Mouse (Mus musculus): ENCODE measurements around the gene Lmbr1.
"Not testable (repeated sequence)": the region's sequence is repeated elsewhere in the genome, so short reads cannot be mapped to it uniquely, and the experiment has no call there.

The Lmbr1 gene

GRCm38 (mm10) chr5:29378298-29379036 is at the start of gene Lmbr1:
TSS of gene Lmbr1 (minus strand) at chr5:29378390.
- peak; percentile 88 for DNase-seq (ENCODE audit: low read depth)

DNA sequence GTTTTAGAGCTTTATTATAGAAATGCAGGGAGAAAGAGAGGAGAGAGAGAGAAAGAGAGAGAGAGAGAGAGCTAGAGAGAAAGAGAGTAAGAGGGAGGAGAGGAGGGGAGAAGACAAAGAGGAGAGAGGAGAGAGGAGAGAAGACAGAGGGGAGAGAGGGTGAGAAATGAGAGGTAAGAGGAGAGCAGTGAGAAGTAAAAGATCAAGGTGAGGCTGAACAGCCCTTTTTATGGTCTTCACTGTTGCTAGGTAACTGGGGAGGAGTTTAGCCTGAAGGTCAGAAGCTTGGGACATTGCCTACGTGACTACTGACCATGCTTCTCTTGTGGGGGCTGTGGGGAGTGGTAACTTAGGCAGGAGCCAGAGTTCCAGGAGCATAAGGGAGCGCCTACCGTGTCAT is 45.1 kb upstream of the Lmbr1 start:
- not testable (repeated sequence) for DNase-seq (ENCODE audit: low read depth)

DNA sequence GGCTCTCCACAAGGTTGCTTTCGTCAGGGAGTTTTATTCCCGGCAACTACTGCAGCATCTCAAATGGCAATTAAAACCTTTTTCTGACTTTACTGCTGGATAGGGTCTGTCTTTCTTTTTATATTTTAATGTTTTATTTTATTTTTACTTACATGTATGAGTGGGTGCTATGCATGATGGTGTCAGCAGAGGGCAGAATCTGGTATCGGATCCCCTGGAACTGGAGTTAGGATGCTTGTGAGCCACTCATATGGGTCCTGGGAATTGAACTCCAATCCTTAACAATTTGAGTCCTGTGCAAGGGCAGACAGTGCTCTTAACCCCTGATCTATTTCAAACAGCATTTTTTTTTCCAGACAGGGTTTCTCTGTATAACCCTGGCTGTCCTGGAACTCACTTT is 34.9 kb upstream of the Lmbr1 start:
- DNase-seq (ENCODE audit: low read depth), result no peak

DNA sequence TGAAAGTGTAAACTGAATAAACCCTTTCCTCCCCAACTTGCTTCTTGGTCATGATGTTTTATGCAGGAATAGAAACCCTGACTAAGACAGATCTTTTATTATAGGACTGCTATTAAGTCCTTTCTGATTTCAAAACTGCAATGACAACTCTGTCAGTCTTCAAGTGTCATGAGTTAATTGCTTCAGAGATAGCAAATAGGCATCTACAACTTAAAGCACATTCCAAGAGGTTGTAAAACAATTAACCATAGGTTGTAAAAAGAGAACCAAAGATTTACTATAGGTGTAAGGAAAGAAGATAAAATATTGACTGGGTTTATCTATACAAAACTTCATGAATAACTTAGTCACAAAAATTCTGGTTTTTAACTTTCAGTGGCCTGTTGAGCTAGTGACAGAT is 32.7 kb upstream of the Lmbr1 start:
- DNase-seq (ENCODE audit: low read depth), result no peak

GRCm38 (mm10) chr5:29398427-29398826 is 20.2 kb upstream of the Lmbr1 start:
- no peak for DNase-seq (ENCODE audit: low read depth)

GRCm38 (mm10) chr5:29388944-29389765 is 11.0 kb upstream of the Lmbr1 start:
- peak; percentile 48 for DNase-seq (ENCODE audit: low read depth)

DNA sequence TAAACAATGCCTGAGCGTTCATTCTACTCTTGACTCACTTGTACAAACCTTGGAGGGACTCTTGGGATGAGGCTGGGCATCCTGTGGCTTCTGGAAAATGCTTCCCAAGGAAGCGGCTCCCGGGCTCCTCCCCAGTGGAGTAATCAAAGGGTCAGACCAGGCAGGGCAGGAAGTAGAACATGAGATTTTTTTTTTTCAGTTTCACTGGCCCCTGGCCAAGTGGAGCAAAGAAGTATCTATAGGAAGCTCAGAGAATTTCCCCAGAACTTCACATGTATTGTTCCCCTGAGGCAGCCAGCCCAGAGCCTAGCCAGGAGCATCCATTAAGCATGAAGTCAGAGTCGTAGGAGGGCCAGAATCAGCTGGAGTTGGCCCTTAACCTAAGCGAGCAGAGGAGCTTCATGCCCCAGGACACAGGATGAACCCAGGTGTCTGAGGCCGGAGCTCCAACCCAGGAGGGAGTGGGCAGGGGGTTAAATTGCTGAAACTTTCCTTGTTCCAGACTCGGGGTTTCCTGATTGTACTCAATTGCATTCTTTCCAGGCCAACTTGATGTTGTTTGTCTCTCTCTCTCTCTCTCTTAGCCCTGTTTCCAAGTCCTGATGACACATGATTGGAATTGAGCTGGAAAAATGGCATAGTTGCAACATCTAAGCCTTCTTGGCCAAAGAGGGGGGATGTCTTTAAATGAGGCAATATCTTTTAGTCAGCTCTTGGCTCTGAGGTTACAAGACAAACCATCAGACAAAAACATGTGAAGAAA is 10.2 kb upstream of the Lmbr1 start:
- no peak for DNase-seq (ENCODE audit: low read depth)

DNA sequence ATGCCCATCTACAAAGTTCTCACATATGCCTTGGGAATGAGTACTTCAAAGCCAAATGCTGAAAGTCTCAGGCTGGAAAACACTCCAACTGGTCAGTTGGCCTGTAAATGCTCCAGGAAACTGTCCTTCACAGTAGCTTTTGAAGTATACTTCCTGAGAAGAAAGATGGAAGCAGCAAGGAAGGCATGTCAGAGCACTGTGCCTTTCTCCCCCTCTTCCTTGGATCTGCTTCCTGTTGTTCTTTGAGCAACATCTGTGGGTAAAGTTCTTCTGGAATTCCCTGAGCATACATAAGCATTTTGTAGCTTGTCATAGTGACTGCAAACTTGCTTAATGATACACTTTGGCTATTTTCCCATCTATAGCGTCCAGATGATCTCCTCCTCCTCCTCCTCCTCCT is 9.4 kb upstream of the Lmbr1 start:
- no peak for DNase-seq (ENCODE audit: low read depth)

DNA sequence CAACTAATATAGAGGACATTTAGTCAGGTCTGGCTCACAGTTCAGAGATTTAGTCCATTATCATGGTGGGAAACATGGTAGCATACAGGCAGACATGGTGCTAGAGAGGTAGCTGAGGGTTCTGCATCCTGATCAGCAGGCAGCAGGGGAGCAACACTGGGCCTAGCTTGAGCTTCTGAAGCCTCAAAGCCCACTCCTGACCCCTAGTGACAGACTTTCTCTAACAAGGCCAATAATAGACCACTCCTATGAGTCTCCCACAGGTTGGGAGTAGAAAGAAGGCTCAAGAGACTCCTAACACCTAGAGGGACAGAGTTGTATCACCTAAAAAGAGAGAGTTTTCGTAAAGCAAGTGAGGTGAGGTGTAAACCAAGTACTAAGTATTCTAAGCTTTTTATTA is 4.6 kb upstream of the Lmbr1 start:
- DNase-seq (ENCODE audit: low read depth), result no peak

DNA sequence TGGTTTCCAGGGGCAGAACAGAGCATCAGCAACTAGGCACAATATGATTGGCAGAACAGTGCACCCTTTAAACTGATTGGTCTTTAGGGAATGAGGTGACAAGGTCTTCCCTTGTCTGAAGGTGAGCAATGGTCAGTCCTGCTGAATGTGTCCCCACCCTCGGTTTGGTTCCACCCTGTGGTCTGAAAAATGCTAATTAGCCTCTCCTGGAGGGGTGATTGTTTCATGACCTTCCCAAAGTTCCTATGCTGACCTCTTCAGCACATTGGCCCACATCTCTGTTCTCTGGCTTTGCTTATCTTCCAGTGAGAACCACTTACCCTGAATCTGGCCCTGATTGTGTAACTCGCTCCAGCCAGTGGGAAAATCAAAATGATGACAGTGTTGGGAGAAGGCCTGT is 1.9 kb upstream of the Lmbr1 start:
- DNase-seq (ENCODE audit: low read depth), result no peak

DNA sequence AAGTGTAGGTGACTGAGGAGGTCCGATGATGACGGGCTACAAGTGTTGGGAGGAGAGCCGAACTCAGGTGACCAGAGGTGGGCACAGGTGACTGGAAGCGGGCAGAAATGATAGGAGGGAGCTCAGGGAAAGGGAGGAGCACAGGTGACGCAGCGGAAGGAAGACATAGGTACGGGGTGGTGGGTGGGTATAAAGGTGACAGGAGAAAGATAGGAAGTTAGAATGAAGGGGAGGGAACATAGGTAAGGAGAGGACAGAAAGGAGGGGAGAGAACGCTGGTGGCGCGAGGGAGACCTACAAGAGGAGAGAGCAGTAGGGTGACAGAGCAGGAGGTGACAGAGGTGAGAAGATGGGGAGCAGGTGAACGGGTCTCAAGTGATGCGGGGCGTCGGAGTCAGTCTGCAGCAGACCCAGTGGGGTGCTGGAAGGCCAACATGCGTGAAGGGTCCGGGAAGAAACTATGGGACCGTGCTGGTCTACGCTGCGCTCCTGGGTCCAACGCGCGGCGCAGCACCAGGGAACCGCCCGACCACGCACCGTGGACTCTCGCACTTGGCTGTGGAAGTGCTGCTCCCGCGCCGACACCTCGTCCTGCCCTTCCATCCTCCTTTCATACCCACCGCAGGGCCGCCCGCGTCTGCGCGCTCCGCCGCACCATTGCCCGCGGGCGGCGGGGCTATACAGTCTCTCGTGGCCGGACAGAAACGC is 446 bp downstream of the Lmbr1 start:
- no peak for DNase-seq (ENCODE audit: low read depth)

GRCm38 (mm10) chr5:29363511-29363910 is 14.7 kb downstream of the Lmbr1 start:
- no peak for DNase-seq (ENCODE audit: low read depth)

GRCm38 (mm10) chr5:29335836-29336235 is 42.4 kb downstream of the Lmbr1 start:
- peak; percentile 31 for DNase-seq (ENCODE audit: low read depth)

- no peak for DNase-seq (ENCODE audit: low read depth)
These were observed 55.7 kb downstream of the Lmbr1 start for GRCm38 (mm10) chr5:29322503-29322902.

GRCm38 (mm10) chr5:29309191-29309590 is 69.0 kb downstream of the Lmbr1 start:
- DNase-seq (ENCODE audit: low read depth), result peak; percentile 7

DNA sequence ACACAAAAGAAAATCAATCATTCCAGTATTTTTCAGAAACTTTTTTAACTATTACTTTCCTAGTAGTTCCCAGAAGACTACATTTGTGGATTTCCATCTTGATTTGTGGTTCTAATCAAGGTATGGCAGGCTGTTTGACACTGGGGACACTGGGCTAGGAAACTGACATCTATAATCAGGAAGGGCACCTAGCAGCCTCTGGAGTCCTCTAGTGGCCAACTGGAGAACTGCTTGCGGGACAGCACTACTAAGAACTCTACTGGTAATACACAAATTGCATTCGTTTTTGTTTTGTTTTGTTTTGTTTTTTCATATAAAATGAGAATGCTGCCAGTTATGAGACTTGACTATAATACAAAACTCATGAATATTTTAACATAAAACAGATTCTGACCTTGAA is 85.0 kb downstream of the Lmbr1 start:
- peak; percentile 41 for DNase-seq (ENCODE audit: low read depth)

DNA sequence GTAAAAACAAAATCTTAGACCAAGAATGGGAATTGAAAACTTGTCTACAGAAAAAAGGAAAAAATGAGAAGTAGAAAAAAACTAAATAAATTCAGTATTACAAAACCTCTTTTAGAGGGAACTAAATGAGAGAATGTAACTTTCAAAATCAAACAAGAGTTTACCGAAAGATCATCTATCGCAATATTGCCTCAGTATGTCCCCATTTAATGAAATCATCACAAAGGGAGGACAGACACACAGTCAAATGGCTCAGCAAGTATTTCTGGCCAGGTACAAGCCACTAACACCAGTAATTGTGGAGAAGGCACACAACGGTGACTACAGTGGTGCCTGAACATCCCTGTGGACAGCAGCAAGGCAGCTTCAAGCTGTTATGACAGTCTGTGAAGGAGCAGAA is 88.1 kb downstream of the Lmbr1 start:
- no peak for DNase-seq (ENCODE audit: low read depth)

- no peak for DNase-seq (ENCODE audit: low read depth)
These were observed 88.5 kb downstream of the Lmbr1 start for GRCm38 (mm10) chr5:29289703-29290102.

DNA sequence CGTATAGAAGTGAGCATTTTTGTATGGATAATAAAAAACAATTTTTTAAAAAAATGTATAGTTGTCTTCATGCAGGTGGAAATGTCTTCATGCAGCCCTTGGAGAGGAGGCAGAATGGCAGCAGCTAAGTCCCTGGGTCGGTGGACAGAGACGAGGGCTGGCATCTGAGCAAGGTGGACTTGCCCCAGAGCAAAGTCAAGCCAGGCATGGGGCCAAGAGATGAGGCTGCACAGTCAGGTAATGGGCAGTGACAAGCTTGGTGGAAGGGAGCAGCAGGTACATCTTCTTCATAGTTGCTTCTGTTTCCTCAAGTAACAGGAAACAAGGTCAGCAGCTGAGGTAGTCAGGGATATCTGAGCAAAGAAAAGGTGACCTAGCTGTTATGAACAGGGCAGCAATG is 97.1 kb downstream of the Lmbr1 start:
- DNase-seq (ENCODE audit: low read depth), result no peak

GRCm38 (mm10) chr5:29274746-29275145 is 103.4 kb downstream of the Lmbr1 start:
- peak; percentile 17 for DNase-seq (ENCODE audit: low read depth)

DNA sequence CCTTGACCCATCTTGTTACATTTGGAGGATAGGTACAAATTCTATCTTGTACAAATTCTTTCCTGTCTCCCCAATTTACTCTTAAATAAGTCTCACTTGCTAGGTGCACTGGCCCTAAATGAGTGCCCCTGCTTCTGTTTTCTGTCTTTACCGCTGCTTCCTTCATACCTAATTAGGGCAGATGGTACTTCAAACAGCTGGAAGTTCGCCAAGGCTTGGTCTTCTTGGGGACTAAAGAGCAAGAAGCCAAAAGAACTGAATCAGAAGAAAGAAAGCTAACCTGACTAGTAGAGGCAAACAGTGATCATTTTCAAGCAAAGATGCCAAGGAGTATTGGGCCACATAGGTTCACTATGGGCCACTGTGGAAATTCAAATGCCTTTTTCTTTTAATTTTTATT is 104.8 kb downstream of the Lmbr1 start:
- no peak for DNase-seq (ENCODE audit: low read depth)

DNA sequence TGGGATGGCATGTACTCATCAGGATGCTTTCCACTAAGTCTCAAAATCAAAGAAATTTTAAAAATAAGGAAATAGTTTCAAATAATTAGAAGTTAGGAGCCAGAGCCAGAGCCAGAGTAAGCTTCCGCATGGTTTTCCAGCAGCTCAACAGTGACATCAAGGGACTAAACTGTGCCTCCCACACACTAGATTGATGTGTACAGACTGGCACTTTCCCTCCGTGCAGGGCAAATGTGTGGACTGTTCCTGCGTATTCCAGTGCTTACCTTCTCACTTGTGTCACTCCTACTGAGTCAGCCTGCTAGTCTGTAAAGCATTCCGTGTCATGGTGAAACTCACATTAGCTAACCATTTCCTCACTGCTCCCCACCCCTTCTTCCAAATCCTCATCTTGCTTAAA is 107.3 kb downstream of the Lmbr1 start:
- no peak for DNase-seq (ENCODE audit: low read depth)
